ENCODE assay signal across 19 mouse cellular contexts in genomic region chr2:166729045-166729444, GRCm38 (mm10). TPM values are rescaled to one million over a fixed set of nuclear protein-coding genes. Genes with fewer than 3 reads are reported as not detected.
DNase-seq lines count a peak whose midpoint lies in the region; ATAC-seq and TF ChIP-seq lines count a peak whose summit lies in the region.
"Had no signal": no experiment of that assay in that cellular context is flagged by ENCODE, and none has a peak within 500 bp of the region (broad histone marks: within the 10 kb centered on the region; RNA-seq: fewer than 3 reads in every experiment).

No protein-coding gene starts in this region.

- H3K36me3 ChIP-seq in forebrain, postnatal 0 days (ENCODE audit: insufficient read depth), result no peaks in the 10 kb centered on the region
- H3K36me3 ChIP-seq in forebrain, embryonic 11.5 days (ENCODE audit: control insufficient read depth, insufficient read depth, low read length), result no peaks in the 10 kb centered on the region
- no peaks in the 10 kb centered on the region for H3K36me3 ChIP-seq in lung, embryonic 15.5 days
- no peaks in the 10 kb centered on the region for H3K36me3 ChIP-seq in lung, postnatal 0 days (ENCODE audit: insufficient read depth, low read length)
- H3K36me3 ChIP-seq in hindbrain, embryonic 14.5 days (replicated peaks; ENCODE audit: control insufficient read depth, insufficient read depth), result no peaks in the 10 kb centered on the region
- H3K36me3 ChIP-seq in kidney, embryonic 15.5 days, result no peaks in the 10 kb centered on the region
- H3K36me3 ChIP-seq: forebrain, embryonic 15.5 days; heart, embryonic 13.5 days; stomach, embryonic 15.5 days had no signal

- H3K27ac ChIP-seq in forebrain, postnatal 0 days (ENCODE audit: low read depth, low read length), result no peak overlapping the region
- H3K27ac ChIP-seq in forebrain, embryonic 11.5 days (ENCODE audit: low read depth, low read length), result no peak overlapping the region
- peak overlapping the region; percentile 64; the same call in 1 of the 2 replicates for H3K27ac ChIP-seq in lung, embryonic 15.5 days
- H3K27ac ChIP-seq in lung, postnatal 0 days (ENCODE audit: low read length), result no peak overlapping the region
- H3K27ac ChIP-seq in hindbrain, embryonic 14.5 days, result peak overlapping the region; percentile 75; the same call in 1 of the 2 replicates
- H3K27ac ChIP-seq in kidney, embryonic 15.5 days, result no peak overlapping the region

- peak; percentile 40 for DNase-seq in forebrain, postnatal 0 days
- no peak for DNase-seq in forebrain, embryonic 11.5 days (ENCODE audit: low spot score)
- DNase-seq in lung, postnatal 0 days (ENCODE audit: low spot score), result no peak
- DNase-seq in MN1 (ENCODE audit: low spot score), result peak; percentile 20
- peak; percentile 61 for DNase-seq in hindbrain, embryonic 14.5 days (ENCODE audit: low spot score)
- no peak for DNase-seq in heart, postnatal 14 days
- DNase-seq: adrenal gland, postnatal 25 days; cerebellum, adult 9-10 months; kidney, adult 18-20 months; kidney, postnatal 14 days; liver; lung, adult 2 months; right cerebral cortex, postnatal 14 days; thymus, adult 2 months had no signal

- no peaks in the 10 kb centered on the region for H3K9me3 ChIP-seq in forebrain, postnatal 0 days (ENCODE audit: low read length)
- H3K9me3 ChIP-seq in forebrain, embryonic 11.5 days (ENCODE audit: control insufficient read depth, low read length), result no peaks in the 10 kb centered on the region
- no peaks in the 10 kb centered on the region for H3K9me3 ChIP-seq in lung, embryonic 15.5 days
- no peaks in the 10 kb centered on the region for H3K9me3 ChIP-seq in lung, postnatal 0 days (ENCODE audit: low read length)
- H3K9me3 ChIP-seq in hindbrain, embryonic 14.5 days (ENCODE audit: control insufficient read depth, low read length), result no peaks in the 10 kb centered on the region
- H3K9me3 ChIP-seq in kidney, embryonic 15.5 days (replicated peaks), result no peaks in the 10 kb centered on the region
- H3K9me3 ChIP-seq: forebrain, embryonic 15.5 days; heart, embryonic 13.5 days; stomach, embryonic 15.5 days had no signal

- TF ChIP-seq EP300 in lung, postnatal 0 days (IDR thresholded peaks at IDR 0.05), result no peak

- no peak overlapping the region for H3K4me2 ChIP-seq in forebrain, postnatal 0 days (ENCODE audit: low read depth)
- H3K4me2 ChIP-seq in forebrain, embryonic 11.5 days (ENCODE audit: low read depth, low read length, severe bottlenecking), result no peak overlapping the region
- no peak overlapping the region for H3K4me2 ChIP-seq in lung, embryonic 15.5 days
- no peak overlapping the region for H3K4me2 ChIP-seq in lung, postnatal 0 days (replicated peaks; ENCODE audit: low read depth, low read length)
- no peak overlapping the region for H3K4me2 ChIP-seq in hindbrain, embryonic 14.5 days (replicated peaks)
- no peak overlapping the region for H3K4me2 ChIP-seq in kidney, embryonic 15.5 days
- H3K4me2 ChIP-seq: forebrain, embryonic 15.5 days had no signal

- no peak overlapping the region for H3K4me3 ChIP-seq in forebrain, postnatal 0 days (ENCODE audit: low read depth, low read length)
- H3K4me3 ChIP-seq in forebrain, embryonic 11.5 days (ENCODE audit: low read depth, low read length), result no peak overlapping the region
- no peak overlapping the region for H3K4me3 ChIP-seq in lung, embryonic 15.5 days
- H3K4me3 ChIP-seq in lung, postnatal 0 days (ENCODE audit: low read depth, low read length), result no peak overlapping the region
- no peak overlapping the region for H3K4me3 ChIP-seq in hindbrain, embryonic 14.5 days (replicated peaks; ENCODE audit: low read length)
- H3K4me3 ChIP-seq in kidney, embryonic 15.5 days (replicated peaks), result no peak overlapping the region
- H3K4me3 ChIP-seq: forebrain, embryonic 15.5 days; heart, embryonic 13.5 days; stomach, embryonic 15.5 days had no signal

- ATAC-seq in forebrain, postnatal 0 days, result no peak
- no peak for ATAC-seq in forebrain, embryonic 11.5 days (replicated peaks; ENCODE audit: low FRiP score)
- ATAC-seq in lung, embryonic 15.5 days (ENCODE audit: borderline replicate concordance, extremely low read depth, low FRiP score, low TSS enrichment), result no peak
- ATAC-seq in lung, postnatal 0 days, result no peak
- no peak for ATAC-seq in hindbrain, embryonic 14.5 days (ENCODE audit: low FRiP score)
- ATAC-seq in kidney, embryonic 15.5 days (replicated peaks; ENCODE audit: low FRiP score), result no peak

- peaks cover 11% of the 10 kb centered on the region for H3K4me1 ChIP-seq in forebrain, postnatal 0 days (ENCODE audit: insufficient read depth)
- H3K4me1 ChIP-seq in forebrain, embryonic 11.5 days (replicated peaks; ENCODE audit: control insufficient read depth, insufficient read depth, low read length), result peaks cover 7% of the 10 kb centered on the region; the same call in 1 of the 2 replicates
- H3K4me1 ChIP-seq in lung, embryonic 15.5 days, result peaks cover 9% of the 10 kb centered on the region
- no peaks in the 10 kb centered on the region for H3K4me1 ChIP-seq in lung, postnatal 0 days (ENCODE audit: insufficient read depth, low read depth, low read length)
- H3K4me1 ChIP-seq in hindbrain, embryonic 14.5 days (replicated peaks; ENCODE audit: control insufficient read depth, insufficient read depth, low read length), result peaks cover 29% of the 10 kb centered on the region
- peaks cover 19% of the 10 kb centered on the region for H3K4me1 ChIP-seq in kidney, embryonic 15.5 days

- no peak for TF ChIP-seq CTCF in forebrain, postnatal 0 days (IDR thresholded peaks at IDR 0.05; ENCODE audit: low read depth)
- TF ChIP-seq CTCF in lung, postnatal 0 days (IDR thresholded peaks at IDR 0.05), result no peak

- intact Hi-C loops in heart, postnatal 14 days (cut with DNase I), result no loop called here

- no peaks in the 10 kb centered on the region for H3K27me3 ChIP-seq in forebrain, postnatal 0 days (ENCODE audit: insufficient read depth, low read length)
- no peaks in the 10 kb centered on the region for H3K27me3 ChIP-seq in forebrain, embryonic 11.5 days (ENCODE audit: control insufficient read depth, insufficient read depth, low read length)
- no peaks in the 10 kb centered on the region for H3K27me3 ChIP-seq in lung, embryonic 15.5 days
- H3K27me3 ChIP-seq in lung, postnatal 0 days (replicated peaks; ENCODE audit: insufficient read depth, low read length), result no peaks in the 10 kb centered on the region
- no peaks in the 10 kb centered on the region for H3K27me3 ChIP-seq in hindbrain, embryonic 14.5 days (ENCODE audit: control insufficient read depth, insufficient read depth, low read length)
- H3K27me3 ChIP-seq in kidney, embryonic 15.5 days, result no peaks in the 10 kb centered on the region
- H3K27me3 ChIP-seq: forebrain, embryonic 15.5 days; heart, embryonic 13.5 days; stomach, embryonic 15.5 days had no signal

- H3K9ac ChIP-seq in forebrain, postnatal 0 days, result no peak overlapping the region
- no peak overlapping the region for H3K9ac ChIP-seq in forebrain, embryonic 11.5 days (ENCODE audit: low read length)
- no peak overlapping the region for H3K9ac ChIP-seq in lung, embryonic 15.5 days
- no peak overlapping the region for H3K9ac ChIP-seq in lung, postnatal 0 days (replicated peaks; ENCODE audit: low read depth)
- H3K9ac ChIP-seq in hindbrain, embryonic 14.5 days, result no peak overlapping the region
- H3K9ac ChIP-seq in kidney, embryonic 15.5 days, result no peak overlapping the region
- H3K9ac ChIP-seq: stomach, embryonic 15.5 days had no signal

- WGBS in forebrain, postnatal 0 days, result 24% methylated on average over 3 of the region's 3 CpGs
- 50% methylated on average over 3 of the region's 3 CpGs for WGBS in forebrain, embryonic 11.5 days
- WGBS in lung, embryonic 15.5 days, result 41% methylated on average over 3 of the region's 3 CpGs
- 39% methylated on average over 3 of the region's 3 CpGs for WGBS in lung, postnatal 0 days
- 26% methylated on average over 3 of the region's 3 CpGs for WGBS in hindbrain, embryonic 14.5 days
- 60% methylated on average over 3 of the region's 3 CpGs for WGBS in kidney, embryonic 15.5 days

RNA-seq across cellular contexts. Expression of gene Prex1, which starts 15.4 kb away (rescaled TPM):
- 30.6 and 31.3 TPM in 2 replicates for total RNA-seq in forebrain, postnatal 0 days (2014; rRNA removed)
- polyA plus RNA-seq in forebrain, postnatal 0 days (2015; fragmentation: Nextera tagmentation; extraction: Ambion mirVana), result 14.5 and 17.5 TPM in 2 replicates
- 22.3 and 29.7 TPM in 2 replicates for polyA plus RNA-seq in forebrain, embryonic 11.5 days (2014; fragmentation: Nextera tagmentation; extraction: Ambion mirVana)
- polyA plus RNA-seq in lung, embryonic 15.5 days (2015; fragmentation: Nextera tagmentation; extraction: Ambion mirVana), result 10.2 and 10.6 TPM in 2 replicates
- polyA plus RNA-seq in lung, postnatal 0 days (2015; fragmentation: Nextera tagmentation; extraction: Ambion mirVana), result 6.9 and 7.5 TPM in 2 replicates
- 27.3 and 28.8 TPM in 2 replicates for polyA plus RNA-seq in hindbrain, embryonic 14.5 days (2014; fragmentation: Nextera tagmentation; extraction: Ambion mirVana)
- polyA plus RNA-seq in kidney, embryonic 15.5 days (2015; fragmentation: Nextera tagmentation; extraction: Ambion mirVana), result 16.0 TPM in 2 replicates
- 10 to 100 TPM; 10.7 to 11.9 TPM for total RNA-seq in heart, postnatal 14 days (2021)

Comparison
In these comparisons a context has a peak if more than half of its experiments do, and no peak if none do; other contexts are left out.
1. DNase-seq: peak in forebrain, postnatal 0 days (single experiment), MN1 (single experiment) and hindbrain, embryonic 14.5 days (single experiment); none in forebrain, embryonic 11.5 days (single experiment), lung, postnatal 0 days (single experiment) and heart, postnatal 14 days (0 of 2).
2. H3K27ac ChIP-seq: peak in lung, embryonic 15.5 days (single experiment) and hindbrain, embryonic 14.5 days (single experiment); none in forebrain, postnatal 0 days (single experiment), forebrain, embryonic 11.5 days (single experiment), lung, postnatal 0 days (single experiment) and kidney, embryonic 15.5 days (single experiment).